Mouse (Mus musculus): ENCODE data around the gene Ramp3. TPM values are rescaled to one million over a fixed set of nuclear protein-coding genes. Genes with fewer than 3 reads are reported as not detected.

The Ramp3 gene
- polyA plus RNA-seq, 1 experiment from 2014 or later = 12.8 TPM

GRCm38 (mm10) chr11:6626388-6626772 is 31.9 kb upstream of the Ramp3 start:
- Histone ChIP-seq H3K27ac (replicated peaks) (peak overlapping the region; percentile 93), H3K9me3 (ENCODE audit: control insufficient read depth, low read length) (no peaks in the 10 kb centered on the region), H3K4me3 (ENCODE audit: low read depth, low read length) (peak overlapping the region; percentile 74), H3K36me3 (ENCODE audit: control insufficient read depth, insufficient read depth, low read length) (peaks cover 5% of the 10 kb centered on the region), H3K27me3 (ENCODE audit: control insufficient read depth, insufficient read depth, low read length) (no peaks in the 10 kb centered on the region), H3K4me1 (replicated peaks; ENCODE audit: control insufficient read depth, insufficient read depth) (peaks cover 7% of the 10 kb centered on the region), H3K4me2 (replicated peaks; ENCODE audit: low read depth) (peak overlapping the region; percentile 86), H3K9ac (ENCODE audit: low read length) (peak overlapping the region; percentile 86)
- 9% methylated on average over 16 of the region's 16 CpGs for WGBS
- no peak for TF ChIP-seq EP300 (optimal IDR thresholded peaks at IDR 0.05)
- no peak for TF ChIP-seq CTCF (IDR thresholded peaks at IDR 0.05; ENCODE audit: low read depth)
- ATAC-seq (ENCODE audit: low FRiP score, low TSS enrichment) (peak; percentile 15), DNase-seq (ENCODE audit: low spot score) (no peak)

GRCm38 (mm10) chr11:6627731-6628130 is 30.6 kb upstream of the Ramp3 start:
- TF ChIP-seq EP300 (optimal IDR thresholded peaks at IDR 0.05) (no peak), CTCF (IDR thresholded peaks at IDR 0.05; ENCODE audit: low read depth) (no peak)
- H3K36me3 ChIP-seq (ENCODE audit: control insufficient read depth, insufficient read depth, low read length) = peaks cover 5% of the 10 kb centered on the region
- ATAC-seq (ENCODE audit: low FRiP score, low TSS enrichment) = no peak
- peaks cover 7% of the 10 kb centered on the region for H3K4me1 ChIP-seq (replicated peaks; ENCODE audit: control insufficient read depth, insufficient read depth)
- WGBS = 80% methylated on average over 4 of the region's 4 CpGs
- no peak overlapping the region for H3K9ac ChIP-seq (ENCODE audit: low read length)
- no peak for DNase-seq (ENCODE audit: low spot score)
- no peak overlapping the region for H3K27ac ChIP-seq (replicated peaks)
- H3K27me3 ChIP-seq (ENCODE audit: control insufficient read depth, insufficient read depth, low read length) = no peaks in the 10 kb centered on the region
- no peak overlapping the region for H3K4me2 ChIP-seq (replicated peaks; ENCODE audit: low read depth)
- H3K4me3 ChIP-seq (ENCODE audit: low read depth, low read length) = no peak overlapping the region
- H3K9me3 ChIP-seq (ENCODE audit: control insufficient read depth, low read length) = no peaks in the 10 kb centered on the region

- peaks cover 4% of the 10 kb centered on the region for H3K36me3 ChIP-seq (ENCODE audit: control insufficient read depth, insufficient read depth, low read length)
- no peak overlapping the region for H3K4me3 ChIP-seq (ENCODE audit: low read depth, low read length)
- no peaks in the 10 kb centered on the region for H3K27me3 ChIP-seq (ENCODE audit: control insufficient read depth, insufficient read depth, low read length)
- no peaks in the 10 kb centered on the region for H3K9me3 ChIP-seq (ENCODE audit: control insufficient read depth, low read length)
- no peak overlapping the region for H3K27ac ChIP-seq (replicated peaks)
- DNase-seq (ENCODE audit: low spot score) (peak; percentile 75), ATAC-seq (ENCODE audit: low FRiP score, low TSS enrichment) (peak; percentile 54)
- H3K4me1 ChIP-seq (replicated peaks; ENCODE audit: control insufficient read depth, insufficient read depth) = peaks cover 7% of the 10 kb centered on the region
- WGBS = 28% methylated on average over 4 of the region's 4 CpGs
- no peak overlapping the region for H3K4me2 ChIP-seq (replicated peaks; ENCODE audit: low read depth)
- TF ChIP-seq CTCF (IDR thresholded peaks at IDR 0.05; ENCODE audit: low read depth) = peak; percentile 78
- no peak for TF ChIP-seq EP300 (optimal IDR thresholded peaks at IDR 0.05)
- H3K9ac ChIP-seq (ENCODE audit: low read length) = no peak overlapping the region
These were observed 29.8 kb upstream of the Ramp3 start for GRCm38 (mm10) chr11:6628568-6628967.

GRCm38 (mm10) chr11:6629655-6630054 is 28.7 kb upstream of the Ramp3 start:
- DNase-seq (ENCODE audit: low spot score) (no peak), ATAC-seq (ENCODE audit: low FRiP score, low TSS enrichment) (no peak)
- no peaks in the 10 kb centered on the region for H3K27me3 ChIP-seq (ENCODE audit: control insufficient read depth, insufficient read depth, low read length)
- no peak overlapping the region for H3K4me3 ChIP-seq (ENCODE audit: low read depth, low read length)
- no peak overlapping the region for H3K4me2 ChIP-seq (replicated peaks; ENCODE audit: low read depth)
- H3K27ac ChIP-seq (replicated peaks) = no peak overlapping the region
- peaks cover 7% of the 10 kb centered on the region for H3K4me1 ChIP-seq (replicated peaks; ENCODE audit: control insufficient read depth, insufficient read depth)
- TF ChIP-seq CTCF (IDR thresholded peaks at IDR 0.05; ENCODE audit: low read depth) (peak; percentile 67), EP300 (optimal IDR thresholded peaks at IDR 0.05) (no peak)
- no peaks in the 10 kb centered on the region for H3K36me3 ChIP-seq (ENCODE audit: control insufficient read depth, insufficient read depth, low read length)
- no peaks in the 10 kb centered on the region for H3K9me3 ChIP-seq (ENCODE audit: control insufficient read depth, low read length)
- H3K9ac ChIP-seq (ENCODE audit: low read length) = no peak overlapping the region

GRCm38 (mm10) chr11:6636150-6636549 is 22.2 kb upstream of the Ramp3 start:
- H3K4me2 ChIP-seq (replicated peaks; ENCODE audit: low read depth) = no peak overlapping the region
- no peaks in the 10 kb centered on the region for H3K9me3 ChIP-seq (ENCODE audit: control insufficient read depth, low read length)
- no peak for ATAC-seq (ENCODE audit: low FRiP score, low TSS enrichment)
- no peak overlapping the region for H3K9ac ChIP-seq (ENCODE audit: low read length)
- TF ChIP-seq EP300 (optimal IDR thresholded peaks at IDR 0.05) = no peak
- peak; percentile 27; the same call in 1 of the 2 replicates for TF ChIP-seq CTCF (IDR thresholded peaks at IDR 0.05; ENCODE audit: low read depth)
- no peak overlapping the region for H3K27ac ChIP-seq (replicated peaks)
- H3K27me3 ChIP-seq (ENCODE audit: control insufficient read depth, insufficient read depth, low read length) = no peaks in the 10 kb centered on the region
- H3K4me1 ChIP-seq (replicated peaks; ENCODE audit: control insufficient read depth, insufficient read depth) = no peaks in the 10 kb centered on the region
- no peaks in the 10 kb centered on the region for H3K36me3 ChIP-seq (ENCODE audit: control insufficient read depth, insufficient read depth, low read length)
- 65% methylated on average over 8 of the region's 8 CpGs for WGBS
- no peak for DNase-seq (ENCODE audit: low spot score)
- no peak overlapping the region for H3K4me3 ChIP-seq (ENCODE audit: low read depth, low read length)

- ATAC-seq (ENCODE audit: low FRiP score, low TSS enrichment) (no peak), DNase-seq (ENCODE audit: low spot score) (no peak)
- H3K4me3 ChIP-seq (ENCODE audit: low read depth, low read length) = no peak within 1 kb of the TSS
- no peak within 1 kb of the TSS for H3K4me2 ChIP-seq (replicated peaks; ENCODE audit: low read depth)
- 78% methylated on average over 4 of the region's 4 CpGs for WGBS
- no peaks in the 10 kb centered on the region for H3K4me1 ChIP-seq (replicated peaks; ENCODE audit: control insufficient read depth, insufficient read depth)
- H3K9me3 ChIP-seq (ENCODE audit: control insufficient read depth, low read length) = no peaks in the 10 kb centered on the region
- no peak for TF ChIP-seq EP300 (optimal IDR thresholded peaks at IDR 0.05)
- TF ChIP-seq CTCF (IDR thresholded peaks at IDR 0.05; ENCODE audit: low read depth) = no peak
- H3K9ac ChIP-seq (ENCODE audit: low read length) = no peak within 1 kb of the TSS
- no peak within 1 kb of the TSS for H3K27ac ChIP-seq (replicated peaks)
- no peaks in the 10 kb centered on the region for H3K27me3 ChIP-seq (ENCODE audit: control insufficient read depth, insufficient read depth, low read length)
- no peaks in the 10 kb centered on the region for H3K36me3 ChIP-seq (ENCODE audit: control insufficient read depth, insufficient read depth, low read length)
These were observed 19.8 kb upstream of the Ramp3 start, which contains the start of gene Wap for GRCm38 (mm10) chr11:6638537-6638936. Gene Wap (minus strand): TSS chr11:6638637.
